Mouse (Mus musculus): ENCODE results near the gene Fat3.

Fat3 gene

DNA sequence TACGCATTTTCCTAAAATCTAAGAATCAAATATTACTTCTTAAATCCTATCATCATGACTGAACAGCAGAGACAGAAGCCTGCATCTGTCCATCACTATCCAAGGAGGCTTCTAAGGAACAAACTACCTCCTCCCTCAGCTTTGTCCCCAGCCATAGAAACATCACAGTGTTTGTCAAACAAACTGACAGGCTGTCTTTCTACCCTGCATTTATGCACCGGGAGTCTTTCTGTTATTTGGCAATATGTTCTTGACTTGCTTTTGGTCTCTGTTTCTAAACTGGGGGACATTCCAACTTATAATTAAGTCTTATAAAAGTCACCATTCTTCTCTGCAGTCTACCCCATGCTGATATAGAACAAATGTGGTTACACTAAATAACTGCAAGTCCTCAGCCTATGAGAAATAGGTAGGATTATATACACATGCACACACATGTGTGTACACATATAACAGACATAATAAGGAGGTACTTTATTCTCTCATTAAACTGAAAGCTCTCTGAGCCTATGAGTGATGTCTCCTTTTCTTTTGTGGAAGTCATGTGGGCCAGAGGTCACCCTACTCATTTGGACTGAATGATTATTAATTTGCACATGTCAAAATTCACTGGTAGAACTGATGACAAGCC is 244.4 kb downstream of the Fat3 start:
- no peak for DNase-seq (ENCODE audit: low read depth, low spot score)

DNA sequence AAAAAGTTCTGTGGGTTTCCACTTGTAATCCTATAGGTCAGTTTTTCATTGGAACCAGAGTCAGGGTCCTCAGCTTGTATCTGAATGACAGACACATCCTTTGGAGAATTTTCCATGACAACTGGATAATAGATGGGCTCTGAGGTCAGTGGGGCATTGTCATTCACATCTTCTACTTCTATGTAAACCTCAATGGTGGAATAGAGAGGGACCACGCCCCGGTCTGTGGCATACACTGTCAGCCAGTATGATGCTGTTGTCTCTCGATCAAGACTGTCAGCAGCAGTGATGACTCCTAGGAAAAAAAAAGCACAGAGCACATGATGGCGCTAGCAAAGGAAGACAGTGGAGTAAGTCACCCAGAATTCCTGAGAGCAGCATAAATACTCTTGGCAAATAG is 254.3 kb downstream of the Fat3 start:
- DNase-seq (ENCODE audit: low read depth, low spot score), result peak; percentile 20

DNA sequence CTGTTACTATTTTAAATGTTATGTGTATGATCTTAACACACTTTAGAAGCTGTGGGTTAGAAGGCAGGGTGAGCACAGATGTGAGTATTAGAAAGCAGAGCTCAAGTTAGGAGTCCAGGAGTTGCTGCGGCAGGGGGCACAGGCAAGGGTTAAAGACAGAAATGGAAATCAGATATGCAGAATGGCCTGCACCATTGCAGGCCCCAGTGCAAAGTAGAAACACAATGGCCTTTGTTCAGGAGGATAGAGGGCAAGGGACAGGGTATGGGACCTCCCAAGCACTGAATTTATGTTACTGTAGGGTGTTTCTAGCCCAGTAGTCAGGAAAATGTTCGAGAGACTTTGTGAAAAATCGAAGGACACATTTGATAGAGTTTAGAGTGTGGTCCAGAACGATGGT is 269.5 kb downstream of the Fat3 start:
- DNase-seq (ENCODE audit: low read depth, low spot score), result no peak

GRCm38 (mm10) chr9:16228919-16229318 is 272.2 kb downstream of the Fat3 start:
- no peak for DNase-seq (ENCODE audit: low read depth, low spot score)

DNA sequence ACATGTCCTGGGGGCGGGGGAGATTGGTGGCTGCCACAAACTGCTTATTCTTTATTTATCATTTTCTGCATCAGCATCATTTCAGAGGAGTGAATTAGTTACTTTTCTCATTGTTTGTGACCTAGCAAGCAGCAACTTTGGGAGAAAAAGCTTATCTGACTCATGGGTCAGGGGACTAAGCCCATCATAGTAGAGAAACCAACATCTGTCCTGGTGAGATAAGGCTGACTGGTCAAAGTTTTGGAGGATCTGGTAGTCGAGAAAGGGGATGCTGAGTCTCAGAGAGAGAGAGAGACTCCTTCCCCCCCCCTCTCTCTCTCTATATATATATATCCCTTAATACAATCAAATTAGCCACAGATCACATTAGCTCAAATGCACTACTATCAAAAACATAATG is 273.7 kb downstream of the Fat3 start:
- no peak for DNase-seq (ENCODE audit: low read depth, low spot score)

GRCm38 (mm10) chr9:16226545-16226944 is 274.5 kb downstream of the Fat3 start:
- no peak for DNase-seq (ENCODE audit: low read depth, low spot score)

DNA sequence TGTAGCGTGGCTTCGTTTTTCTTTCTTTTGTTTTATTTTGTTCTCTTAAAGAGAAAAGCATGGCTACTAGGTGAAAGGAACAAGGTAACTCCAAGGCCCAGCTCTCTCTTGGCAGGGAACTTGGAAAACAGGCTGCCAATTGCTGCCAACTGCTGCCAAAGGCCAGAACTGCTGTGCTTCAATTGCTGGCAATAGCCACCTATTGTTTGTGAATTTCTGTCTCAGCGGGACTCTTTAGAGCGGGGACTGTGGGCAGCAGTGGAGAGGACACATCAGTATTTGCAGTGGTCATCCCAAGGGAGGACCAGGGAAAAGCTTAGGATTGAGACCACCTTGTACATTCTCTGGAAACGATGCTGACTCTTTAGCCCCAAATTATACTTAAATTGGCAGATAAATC is 279.2 kb downstream of the Fat3 start:
- no peak for DNase-seq (ENCODE audit: low read depth, low spot score)

DNA sequence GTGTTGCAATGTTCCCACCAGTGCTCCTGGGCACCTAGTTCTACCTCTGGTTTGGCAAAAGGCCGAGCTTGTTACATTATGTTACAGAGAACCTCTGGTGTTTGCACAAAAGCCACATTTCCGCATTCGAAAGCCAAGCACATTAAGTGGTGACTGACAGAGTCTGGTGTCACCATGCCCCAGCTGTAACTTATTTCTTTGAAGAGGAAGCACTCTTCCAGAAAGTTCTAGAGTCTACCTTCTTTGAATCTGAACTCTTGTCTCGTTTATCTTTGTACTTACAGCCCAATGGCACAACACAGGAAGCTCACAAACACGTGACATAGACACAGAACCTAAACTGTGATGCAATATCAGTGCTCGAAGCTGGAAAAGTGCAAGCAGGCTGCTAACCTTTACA is 284.9 kb downstream of the Fat3 start:
- no peak for DNase-seq (ENCODE audit: low read depth, low spot score)

DNA sequence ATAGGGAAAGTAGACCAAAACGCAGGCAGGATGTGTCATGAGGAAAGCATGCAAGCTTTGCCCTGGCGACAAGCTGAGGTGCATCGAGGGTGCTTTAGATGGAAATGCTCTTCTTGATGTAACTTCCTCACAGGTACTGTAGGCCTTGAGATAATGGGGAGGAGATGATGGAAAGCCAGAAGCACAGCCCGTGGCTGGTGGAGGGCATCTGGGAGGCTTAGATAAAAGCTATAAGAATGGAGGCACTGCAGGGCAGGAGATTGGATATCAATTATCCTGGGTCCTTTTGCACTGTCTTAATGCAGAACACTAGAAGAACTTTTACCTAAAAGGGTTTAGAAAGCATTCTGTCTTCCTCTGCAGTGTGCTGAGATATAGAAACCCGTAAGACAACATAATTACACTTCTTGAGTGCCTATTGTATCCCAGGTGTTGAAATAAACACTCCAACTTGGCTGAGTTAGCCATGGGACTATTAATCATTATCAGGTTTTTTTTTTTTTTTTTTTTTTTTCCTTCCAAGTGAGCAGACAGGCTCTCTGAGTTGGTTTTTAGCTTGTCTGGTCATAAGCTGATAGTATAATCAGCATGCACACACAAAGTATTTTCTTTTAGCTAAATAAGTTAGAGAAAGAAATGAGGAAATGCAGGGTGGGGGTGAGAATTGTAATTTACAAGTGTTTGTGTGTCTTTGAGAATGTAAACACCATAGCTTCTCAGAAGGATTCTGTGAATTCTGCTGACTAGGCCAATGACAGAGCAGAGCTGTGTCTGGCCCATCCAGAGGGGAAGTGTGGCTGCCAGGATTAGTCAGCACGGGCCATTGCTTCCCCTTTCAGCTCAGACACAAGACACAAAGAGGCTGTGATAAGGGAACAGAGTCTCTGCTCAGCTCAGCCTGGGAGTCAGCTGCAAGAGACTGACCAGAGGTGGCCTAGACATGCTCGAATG is 286.1 kb downstream of the Fat3 start:
- DNase-seq (ENCODE audit: low read depth, low spot score), result no peak

DNA sequence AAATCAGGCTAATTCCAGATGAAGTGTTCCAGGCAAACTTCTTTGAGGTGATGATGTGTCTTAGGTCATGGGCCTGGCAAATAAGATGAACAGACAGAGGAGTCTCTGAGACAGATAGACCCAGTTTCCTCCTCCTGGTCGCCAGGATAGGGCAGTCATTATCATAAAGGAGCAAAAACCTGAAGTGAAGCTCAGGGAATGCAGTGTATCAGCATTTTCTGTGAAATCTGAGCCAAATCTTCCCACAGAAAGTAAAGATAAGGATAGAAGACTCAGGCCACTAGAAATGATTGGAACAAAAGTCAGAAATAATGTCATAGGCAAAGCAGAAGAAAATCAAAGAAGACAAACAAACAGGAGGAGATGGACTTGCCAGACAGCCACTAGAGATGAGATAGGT is 287.8 kb downstream of the Fat3 start:
- no peak for DNase-seq (ENCODE audit: low read depth, low spot score)

- DNase-seq (ENCODE audit: low read depth, low spot score), result no peak
Observed at GRCm38 (mm10) chr9:16212628-16213027, 288.5 kb downstream of the Fat3 start.

GRCm38 (mm10) chr9:16212163-16212562 is 288.9 kb downstream of the Fat3 start:
- no peak for DNase-seq (ENCODE audit: low read depth, low spot score)

GRCm38 (mm10) chr9:16211468-16211867 is 289.6 kb downstream of the Fat3 start:
- DNase-seq (ENCODE audit: low read depth, low spot score), result no peak

GRCm38 (mm10) chr9:16202296-16202695 is 298.8 kb downstream of the Fat3 start:
- DNase-seq (ENCODE audit: low read depth, low spot score), result no peak

- no peak for DNase-seq (ENCODE audit: low read depth, low spot score)
Observed at GRCm38 (mm10) chr9:16200948-16201347, 300.1 kb downstream of the Fat3 start.

DNA sequence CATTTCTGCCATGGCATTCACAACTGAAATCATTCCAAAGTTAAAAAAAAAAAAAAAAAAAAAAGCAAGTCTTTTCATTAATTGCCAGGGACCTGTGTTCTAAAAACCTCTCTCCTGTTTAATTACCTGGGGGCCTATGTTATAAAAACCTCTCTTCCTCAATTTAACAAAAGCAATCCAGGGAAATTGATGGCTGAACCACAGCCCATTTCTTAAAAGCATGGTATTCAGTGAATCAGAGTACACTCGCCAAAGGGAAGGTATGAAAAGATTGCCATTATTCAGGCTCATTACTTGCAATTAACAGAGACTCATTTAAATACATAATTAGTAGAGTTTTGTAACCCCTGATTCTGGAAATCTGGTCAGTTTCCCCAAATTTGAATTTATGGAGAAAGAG is 314.6 kb downstream of the Fat3 start:
- DNase-seq (ENCODE audit: low read depth, low spot score), result no peak

GRCm38 (mm10) chr9:16169238-16169637 is 331.8 kb downstream of the Fat3 start:
- no peak for DNase-seq (ENCODE audit: low read depth, low spot score)

DNA sequence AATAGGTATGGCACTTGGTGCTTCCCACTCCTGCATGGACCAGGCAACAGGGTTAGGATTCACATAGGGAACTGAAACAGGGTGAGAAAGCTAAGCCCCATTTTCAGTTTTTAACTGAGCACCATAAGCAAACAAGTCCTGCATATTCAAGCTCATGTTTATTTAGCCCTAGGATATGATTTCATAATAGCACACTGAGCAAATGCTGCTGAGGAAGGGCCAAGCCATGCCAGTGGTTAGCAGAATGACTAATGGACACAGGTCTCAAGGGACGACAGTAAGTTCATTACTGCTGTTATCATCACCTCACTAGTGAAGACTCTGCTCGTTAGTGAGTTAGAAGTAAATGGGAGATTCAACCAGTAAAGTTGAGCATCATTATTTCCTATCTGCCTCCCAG is 333.0 kb downstream of the Fat3 start:
- DNase-seq (ENCODE audit: low read depth, low spot score), result no peak

GRCm38 (mm10) chr9:16159366-16159765 is 341.7 kb downstream of the Fat3 start:
- peak; percentile 72 for DNase-seq (ENCODE audit: low read depth, low spot score)

DNA sequence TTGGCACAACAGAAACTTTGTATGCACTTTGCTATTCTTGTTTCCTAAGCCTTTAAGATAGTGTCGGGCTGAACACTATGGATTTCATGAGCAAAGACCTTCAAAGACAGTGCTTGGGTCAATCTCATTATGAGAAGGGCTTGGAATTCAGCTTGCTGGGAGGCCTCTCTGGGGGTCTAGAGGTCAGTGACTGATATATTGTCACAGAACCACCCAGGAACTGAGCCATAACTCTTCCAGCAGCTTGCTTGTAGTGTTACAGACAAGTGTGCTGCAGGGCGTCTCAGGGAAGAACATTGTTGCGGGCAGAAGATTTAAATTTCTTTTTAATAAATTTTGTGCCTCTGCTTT is 347.5 kb downstream of the Fat3 start:
- DNase-seq (ENCODE audit: low read depth, low spot score), result no peak

DNA sequence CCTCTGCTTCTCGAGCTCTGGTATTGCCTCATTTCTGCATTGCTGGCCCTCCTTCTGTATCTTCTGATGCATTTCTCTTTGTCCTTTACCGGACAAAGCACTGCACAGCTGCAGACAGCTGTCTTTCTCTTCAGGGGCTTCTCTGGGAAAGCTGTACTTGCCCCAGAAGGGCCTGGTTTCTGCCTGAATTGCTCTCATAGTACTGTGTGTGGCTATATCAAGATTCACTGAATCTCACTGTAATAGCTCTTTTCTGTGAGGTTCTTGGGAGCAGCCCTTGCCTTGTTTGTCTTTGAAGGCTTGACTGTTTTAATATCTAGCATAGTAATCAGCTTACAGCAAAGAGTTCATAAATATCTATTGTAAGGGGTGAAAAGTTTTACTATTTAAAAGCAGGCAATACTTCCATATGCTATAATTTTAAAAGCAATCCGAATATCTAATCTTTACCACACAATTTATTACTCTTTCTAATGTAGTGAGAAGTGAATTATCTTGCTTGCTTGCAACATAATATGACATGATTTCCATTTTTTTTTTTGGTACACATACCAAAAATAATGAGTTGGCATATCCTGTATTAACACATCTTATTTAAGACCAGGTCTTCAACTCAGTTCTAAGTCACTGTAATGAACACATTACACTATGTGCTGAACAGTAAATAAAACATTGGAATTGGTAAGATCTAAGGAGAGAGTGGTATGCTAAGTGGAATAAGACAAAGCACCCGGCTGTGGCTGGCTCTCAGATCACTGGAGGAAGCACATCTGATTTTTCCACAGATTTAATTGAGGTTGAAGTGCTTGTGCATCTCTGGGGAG is 348.1 kb downstream of the Fat3 start:
- DNase-seq (ENCODE audit: low read depth, low spot score), result no peak

- no peak for DNase-seq (ENCODE audit: low read depth, low spot score)
Observed at GRCm38 (mm10) chr9:16150046-16150445, 351.0 kb downstream of the Fat3 start.
